Mouse (Mus musculus) c-Kit-negative CD71-positive TER-119-positive erythroid progenitor cells, embryonic 14.5 days (primary cell): Measurements from ENCODE around the gene Oprm1.
"Not testable (repeated sequence)": the region's sequence is repeated elsewhere in the genome, so short reads cannot be mapped to it uniquely, and the experiment has no call there.

Experiments
- DNase-seq: peaks from one replicate; pipeline ENCODE4 v3.0.0-alpha.2; 2013; ENCODE audit warnings: low read depth, low spot score

The Oprm1 gene

GRCm38 (mm10) chr10:6758206-6758605 is at the start of gene Oprm1:
TSS of gene Oprm1 (plus strand) at chr10:6758506.
- DNase-seq: no peak

- no peak for DNase-seq
Observed at GRCm38 (mm10) chr10:6717181-6717948, 40.9 kb upstream of the Oprm1 start.

- DNase-seq: no peak
Observed at GRCm38 (mm10) chr10:6723765-6724164, 34.5 kb upstream of the Oprm1 start.

GRCm38 (mm10) chr10:6728469-6728868 is 29.8 kb upstream of the Oprm1 start:
- DNase-seq: no peak

- no peak for DNase-seq
Observed at GRCm38 (mm10) chr10:6753375-6753774, 4.9 kb upstream of the Oprm1 start.

- no peak for DNase-seq
Observed at GRCm38 (mm10) chr10:6761287-6761811, 3.0 kb downstream of the Oprm1 start, which contains the start of gene Gm10945. TSS of gene Gm10945 (minus strand) at chr10:6761761.

GRCm38 (mm10) chr10:6788517-6789237 is 30.4 kb downstream of the Oprm1 start:
- no peak for DNase-seq

- DNase-seq: no peak
Observed at GRCm38 (mm10) chr10:6790226-6790625, 31.9 kb downstream of the Oprm1 start.

- DNase-seq: no peak
Observed at GRCm38 (mm10) chr10:6820626-6821025, 62.3 kb downstream of the Oprm1 start.

- DNase-seq: no peak
Observed at GRCm38 (mm10) chr10:6842225-6842624, 83.9 kb downstream of the Oprm1 start.

- no peak for DNase-seq
Observed at GRCm38 (mm10) chr10:6846283-6846682, 88.0 kb downstream of the Oprm1 start.

- no peak for DNase-seq
Observed at GRCm38 (mm10) chr10:6848162-6848754, 90.0 kb downstream of the Oprm1 start.

GRCm38 (mm10) chr10:6848834-6849233 is 90.5 kb downstream of the Oprm1 start:
- DNase-seq: no peak

GRCm38 (mm10) chr10:6855812-6856211 is 97.5 kb downstream of the Oprm1 start:
- no peak for DNase-seq

GRCm38 (mm10) chr10:6871418-6872072 is 113.2 kb downstream of the Oprm1 start:
- no peak for DNase-seq

GRCm38 (mm10) chr10:6873917-6874316 is 115.6 kb downstream of the Oprm1 start:
- DNase-seq: no peak

- DNase-seq: no peak
Observed at GRCm38 (mm10) chr10:6878276-6878881, 120.1 kb downstream of the Oprm1 start.

- not testable (repeated sequence) for DNase-seq
Observed at GRCm38 (mm10) chr10:6882041-6882440, 123.7 kb downstream of the Oprm1 start.

- no peak for DNase-seq
Observed at GRCm38 (mm10) chr10:6885460-6885859, 127.2 kb downstream of the Oprm1 start.

- DNase-seq: no peak
Observed at GRCm38 (mm10) chr10:6889640-6890245, 131.4 kb downstream of the Oprm1 start.
